Mouse (Mus musculus): ENCODE measurements at regions not wholly inside any gene's neighbourhood (a gene's known extent, or its start where the extent isn't known, plus 50 kb on each side); places are given as distances from the start of the nearest gene placed in this dataset.
"Not testable (repeated sequence)": the region's sequence is repeated elsewhere in the genome, so short reads cannot be mapped to it uniquely, and the experiment has no call there.

GRCm38 (mm10) chr4:81569531-81569930 lies 126.9 kb upstream of the Mpdz start:
- DNase-seq, result no peak

GRCm38 (mm10) chr4:81568404-81568803 lies 125.8 kb upstream of the Mpdz start:
- no peak for DNase-seq

- no peak for DNase-seq
These were observed 125.3 kb upstream of the Mpdz start for GRCm38 (mm10) chr4:81567928-81568327.

- no peak for DNase-seq
These were observed 123.9 kb upstream of the Mpdz start for GRCm38 (mm10) chr4:81566526-81566925.

GRCm38 (mm10) chr4:81565422-81566395 lies 123.1 kb upstream of the Mpdz start:
- DNase-seq, result no peak

- no peak for DNase-seq
These were observed 121.8 kb upstream of the Mpdz start for GRCm38 (mm10) chr4:81564446-81564845.

GRCm38 (mm10) chr4:81563574-81563973 lies 121.0 kb upstream of the Mpdz start:
- no peak for DNase-seq

- no peak for DNase-seq
These were observed 118.8 kb upstream of the Mpdz start for GRCm38 (mm10) chr4:81561453-81561852.

GRCm38 (mm10) chr4:81550816-81551215 lies 108.2 kb upstream of the Mpdz start:
- DNase-seq, result no peak

- DNase-seq, result no peak
These were observed 107.6 kb upstream of the Mpdz start for GRCm38 (mm10) chr4:81550256-81550655.

GRCm38 (mm10) chr4:81540496-81540895 lies 97.9 kb upstream of the Mpdz start:
- DNase-seq, result no peak

GRCm38 (mm10) chr4:81539551-81539950 lies 96.9 kb upstream of the Mpdz start:
- DNase-seq, result no peak

GRCm38 (mm10) chr4:81536795-81537194 lies 94.2 kb upstream of the Mpdz start:
- no peak for DNase-seq

GRCm38 (mm10) chr4:81530546-81530945 lies 87.9 kb upstream of the Mpdz start:
- no peak for DNase-seq

- not testable (repeated sequence) for DNase-seq
These were observed 76.5 kb upstream of the Mpdz start for GRCm38 (mm10) chr4:81519151-81519550.

- DNase-seq, result no peak
These were observed 71.9 kb upstream of the Mpdz start for GRCm38 (mm10) chr4:81514547-81514946.

GRCm38 (mm10) chr4:81512396-81512795 lies 69.8 kb upstream of the Mpdz start:
- DNase-seq, result no peak

- no peak for DNase-seq
These were observed 66.2 kb upstream of the Mpdz start for GRCm38 (mm10) chr4:81508776-81509175.

GRCm38 (mm10) chr4:81506841-81507240 lies 64.2 kb upstream of the Mpdz start:
- no peak for DNase-seq

GRCm38 (mm10) chr4:81506306-81506705 lies 63.7 kb upstream of the Mpdz start:
- no peak for DNase-seq

GRCm38 (mm10) chr4:81505096-81505495 lies 62.5 kb upstream of the Mpdz start:
- no peak for DNase-seq

- no peak for DNase-seq
These were observed 61.3 kb upstream of the Mpdz start for GRCm38 (mm10) chr4:81503941-81504340.

GRCm38 (mm10) chr4:81501802-81502201 lies 59.2 kb upstream of the Mpdz start:
- no peak for DNase-seq

GRCm38 (mm10) chr4:81498133-81498532 lies 55.5 kb upstream of the Mpdz start:
- DNase-seq, result no peak

- no peak for DNase-seq
These were observed 50.2 kb upstream of the Mpdz start for GRCm38 (mm10) chr4:81492811-81493210.

Measured in liver (tissue).